Mouse (Mus musculus) splenic B cell, adult 2 months (primary cell): Measurements from ENCODE around the gene Lyl1.

Source experiments
- DNase-seq: peaks from one replicate; pipeline ENCODE4 v3.0.0-alpha.2; 2011; ENCODE audit warnings: low read depth, low spot score
- H3K27me3 ChIP-seq: 2 replicates; pipeline ENCODE4 v1.6.1; 2012; ENCODE audit warnings: mild to moderate bottlenecking, low read length, moderate library complexity, mixed read lengths; ENCODE audit not compliant: control insufficient read depth, poor library complexity, insufficient read depth, severe bottlenecking
- H3K36me3 ChIP-seq: 2 replicates; pipeline ENCODE4 v1.6.1; 2012; ENCODE audit warnings: mild to moderate bottlenecking, low read length, moderate library complexity, mixed read lengths; ENCODE audit not compliant: control insufficient read depth, poor library complexity, insufficient read depth, severe bottlenecking

The Lyl1 gene

DNA sequence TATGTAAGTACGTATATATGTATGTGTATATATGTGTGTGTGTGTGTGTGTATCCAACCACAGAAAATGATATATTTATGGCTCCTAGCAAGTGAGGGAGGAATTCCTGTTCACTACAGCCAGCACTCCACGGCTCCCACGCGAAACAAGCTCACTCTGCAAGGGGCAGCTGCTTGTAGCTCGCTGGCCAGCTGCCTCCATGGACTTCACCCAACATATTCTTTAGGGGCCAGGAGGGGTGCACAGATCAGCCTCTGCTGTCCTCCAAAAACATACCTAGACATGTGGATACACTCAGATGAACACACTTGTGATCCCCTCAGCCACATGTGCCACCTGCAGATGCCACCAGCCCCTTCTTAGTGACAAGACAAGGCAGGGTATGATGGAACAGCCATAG is 31.3 kb downstream of the Lyl1 start:
- Histone ChIP-seq H3K27me3 (no peaks in the 10 kb centered on the region), H3K36me3 (no peaks in the 10 kb centered on the region)
- no peak for DNase-seq

DNA sequence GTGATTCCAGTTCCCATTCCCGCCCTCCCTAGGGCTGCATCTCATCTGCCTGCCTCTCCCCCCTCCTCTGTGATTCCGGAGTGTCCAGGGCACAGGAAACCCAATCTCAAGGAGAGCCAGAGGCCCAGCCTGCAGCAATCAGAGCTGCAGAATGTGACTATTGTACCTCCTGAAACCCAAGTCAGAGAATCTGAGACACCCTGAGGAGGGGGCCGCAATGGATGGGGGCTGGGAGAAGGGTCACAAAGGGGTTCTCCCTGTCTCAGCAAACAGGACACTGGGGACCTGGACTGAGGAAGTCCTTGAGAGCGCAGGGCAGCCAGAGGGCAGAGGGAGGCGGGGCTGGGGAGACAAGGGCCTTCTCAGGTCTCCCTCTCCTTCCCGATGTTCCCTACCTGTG is 31.7 kb downstream of the Lyl1 start:
- no peaks in the 10 kb centered on the region for H3K36me3 ChIP-seq
- no peaks in the 10 kb centered on the region for H3K27me3 ChIP-seq
- DNase-seq, result no peak

DNA sequence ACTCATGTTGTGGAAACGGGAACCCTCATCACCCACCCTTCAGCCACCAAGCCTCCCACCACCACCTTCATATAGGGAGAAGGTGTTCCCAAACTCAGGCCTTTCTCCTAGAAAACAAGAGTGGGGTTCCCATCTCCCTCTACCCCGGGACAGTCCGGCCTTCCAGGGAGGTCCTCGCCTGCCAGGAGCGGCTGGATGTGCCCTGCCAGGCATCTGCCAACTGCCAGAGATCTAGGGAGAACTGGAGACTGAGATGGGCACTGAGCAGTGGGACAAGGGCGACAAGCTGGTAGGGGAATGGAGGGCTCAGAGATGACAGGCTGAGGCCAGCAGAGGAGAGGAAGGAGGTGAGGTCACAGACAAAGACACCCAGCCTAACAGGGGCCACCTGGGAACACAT is 32.7 kb downstream of the Lyl1 start:
- no peaks in the 10 kb centered on the region for H3K36me3 ChIP-seq
- no peaks in the 10 kb centered on the region for H3K27me3 ChIP-seq
- DNase-seq, result no peak

- DNase-seq, result no peak
Measured at GRCm38 (mm10) chr8:84734680-84735079, 33.4 kb downstream of the Lyl1 start.

DNA sequence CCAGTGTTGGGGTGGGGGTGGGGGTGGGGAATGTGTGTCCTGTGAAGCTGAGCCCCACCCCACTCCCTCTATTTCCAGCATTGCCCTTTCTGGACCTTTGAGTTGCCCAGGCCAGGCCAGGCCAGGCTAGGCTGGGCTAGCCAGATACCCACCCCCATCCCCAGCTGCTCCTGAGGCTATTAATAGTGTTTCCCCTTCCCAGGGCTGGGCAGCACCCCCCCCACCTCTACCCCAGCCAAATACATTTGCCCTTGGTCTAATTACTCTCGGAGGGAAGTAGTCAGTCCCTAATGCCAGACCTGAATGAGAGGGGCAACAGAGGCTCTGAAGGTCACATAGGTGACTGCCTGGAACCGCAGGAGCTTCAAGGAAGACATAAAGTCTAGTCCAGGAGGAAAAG is 34.3 kb downstream of the Lyl1 start:
- no peak for DNase-seq
- H3K36me3 ChIP-seq, result no peaks in the 10 kb centered on the region
- H3K27me3 ChIP-seq, result no peaks in the 10 kb centered on the region

More at GRCm38 (mm10) chr8:84734680-84735079, 33.4 kb downstream of the Lyl1 start:
- H3K27me3 ChIP-seq, result no peaks in the 10 kb centered on the region
- H3K36me3 ChIP-seq, result no peaks in the 10 kb centered on the region

GRCm38 (mm10) chr8:84736521-84736920 is 35.3 kb downstream of the Lyl1 start:
- Histone ChIP-seq H3K27me3 (no peaks in the 10 kb centered on the region), H3K36me3 (no peaks in the 10 kb centered on the region)
- DNase-seq, result no peak

GRCm38 (mm10) chr8:84737608-84738007 is 36.4 kb downstream of the Lyl1 start:
- DNase-seq, result peak; percentile 90
- H3K27me3 ChIP-seq, result no peaks in the 10 kb centered on the region
- no peaks in the 10 kb centered on the region for H3K36me3 ChIP-seq

DNA sequence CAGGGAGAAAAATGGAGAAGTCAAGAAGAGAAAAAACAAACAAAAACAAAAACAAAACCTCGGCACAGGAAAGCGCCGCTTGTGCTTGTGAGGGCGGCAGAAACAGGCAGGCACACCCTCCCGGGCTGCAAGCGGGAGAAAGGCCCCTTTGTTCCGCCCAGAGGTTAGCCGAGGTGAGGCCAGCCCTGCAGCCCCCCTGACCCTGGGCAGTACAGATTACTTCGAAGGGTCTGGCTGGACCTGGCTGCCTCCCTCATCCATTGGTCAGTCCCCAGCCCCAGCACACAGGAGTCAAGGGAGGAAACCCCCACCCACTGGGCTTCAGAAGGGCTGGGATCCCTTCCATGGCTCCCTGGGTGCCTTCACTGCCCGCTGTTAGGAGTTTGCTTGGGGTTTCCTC is 37.0 kb downstream of the Lyl1 start:
- H3K27me3 ChIP-seq, result no peaks in the 10 kb centered on the region
- no peak for DNase-seq
- no peaks in the 10 kb centered on the region for H3K36me3 ChIP-seq

GRCm38 (mm10) chr8:84738715-84739400 is 37.6 kb downstream of the Lyl1 start:
- Histone ChIP-seq H3K36me3 (no peaks in the 10 kb centered on the region), H3K27me3 (no peaks in the 10 kb centered on the region)
- DNase-seq, result no peak

DNA sequence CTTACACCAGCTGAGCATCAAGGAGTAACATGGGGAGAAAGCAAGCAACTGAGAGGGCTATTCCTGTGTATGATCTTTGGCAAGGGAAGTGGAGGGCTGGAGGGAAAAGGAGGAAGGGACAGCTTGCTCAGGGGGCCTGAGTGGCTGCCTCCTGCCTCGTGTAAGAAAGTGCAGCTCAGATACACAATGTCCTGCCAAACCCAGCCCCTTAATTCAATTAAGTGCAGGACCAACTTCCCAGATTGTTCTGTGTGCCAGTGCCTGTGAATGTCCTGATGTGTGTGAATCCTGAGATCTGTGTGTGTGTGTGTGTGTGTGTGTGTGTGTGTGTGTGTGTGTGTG is 38.1 kb downstream of the Lyl1 start:
- Histone ChIP-seq H3K36me3 (no peaks in the 10 kb centered on the region), H3K27me3 (no peaks in the 10 kb centered on the region)
- no peak for DNase-seq

DNA sequence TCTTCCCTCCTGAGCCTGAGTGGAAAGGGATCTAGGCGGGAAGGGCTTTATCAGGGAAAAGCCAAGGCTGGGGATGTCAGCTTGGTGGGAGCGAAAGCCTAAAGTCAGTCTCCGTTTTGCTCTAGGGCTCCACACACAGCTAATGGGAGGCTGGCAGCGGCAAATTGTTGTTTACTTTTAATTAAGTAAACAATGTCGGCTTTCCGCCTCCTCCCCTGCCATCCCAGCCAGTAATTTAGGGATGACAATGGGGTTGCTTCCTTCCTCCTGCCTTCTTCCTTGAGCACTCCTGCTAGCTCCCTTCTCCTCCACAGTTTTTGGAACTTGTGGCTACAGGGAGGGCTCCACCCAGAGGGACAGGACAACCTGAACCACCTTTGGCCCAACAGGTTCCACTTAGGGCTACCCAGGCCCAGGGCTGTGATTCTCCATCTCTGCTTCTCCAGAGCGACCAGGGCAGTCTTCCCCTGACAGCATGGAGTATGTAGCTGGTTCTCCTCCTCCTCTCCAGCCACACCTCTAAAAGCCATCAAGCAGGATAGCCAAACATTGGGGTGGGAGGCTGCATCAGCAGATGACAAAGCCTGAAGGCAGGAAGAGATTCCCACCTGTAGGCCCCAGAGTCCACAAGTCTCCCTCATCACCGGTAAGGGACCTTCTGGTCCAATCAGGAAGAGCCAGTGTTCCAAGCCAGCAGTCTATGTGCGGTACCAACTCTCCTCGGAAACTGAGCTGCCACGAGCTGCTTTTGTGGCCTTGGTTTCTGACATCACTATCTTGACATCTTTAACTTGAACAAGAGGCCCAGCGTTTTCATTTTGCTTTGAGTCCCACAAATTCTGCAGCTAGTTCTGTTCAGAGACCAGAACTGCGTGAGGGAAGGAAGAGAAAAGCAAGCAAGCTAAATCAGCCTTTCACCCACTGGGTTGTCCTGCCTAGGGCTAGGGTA is 39.9 kb downstream of the Lyl1 start:
- DNase-seq, result no peak
- Histone ChIP-seq H3K27me3 (no peaks in the 10 kb centered on the region), H3K36me3 (no peaks in the 10 kb centered on the region)

GRCm38 (mm10) chr8:84742171-84743053 is 41.2 kb downstream of the Lyl1 start:
- Histone ChIP-seq H3K36me3 (no peaks in the 10 kb centered on the region), H3K27me3 (no peaks in the 10 kb centered on the region)
- no peak for DNase-seq

- Histone ChIP-seq H3K36me3 (no peaks in the 10 kb centered on the region), H3K27me3 (no peaks in the 10 kb centered on the region)
- DNase-seq, result no peak
Measured at GRCm38 (mm10) chr8:84743054-84743415, 41.8 kb downstream of the Lyl1 start.

GRCm38 (mm10) chr8:84743517-84744420 is 42.5 kb downstream of the Lyl1 start:
- H3K36me3 ChIP-seq, result no peaks in the 10 kb centered on the region
- no peak for DNase-seq
- H3K27me3 ChIP-seq, result no peaks in the 10 kb centered on the region
